ENCODE assay signal across 18 mouse cellular contexts in genomic region chr5:112678153-112678552, GRCm38 (mm10).
DNase-seq lines count a peak whose midpoint lies in the region; ATAC-seq and TF ChIP-seq lines count a peak whose summit lies in the region.
"Had no signal": no experiment of that assay in that cellular context is flagged by ENCODE, and none has a peak within 500 bp of the region (broad histone marks: within the 10 kb centered on the region; RNA-seq: fewer than 3 reads in every experiment).

No protein-coding gene starts in this region.

- ATAC-seq in hindbrain, postnatal 0 days = no peak
- no peak for ATAC-seq in hindbrain, embryonic 12.5 days (ENCODE audit: low FRiP score)
- 0 out of 2 replicates have a peak, but pooled peaks have one; percentile 44 for ATAC-seq in neural tube, embryonic 13.5 days (ENCODE audit: low read depth)
- no peak for ATAC-seq in midbrain, embryonic 15.5 days (replicated peaks)
- ATAC-seq in neural tube, embryonic 14.5 days (ENCODE audit: low read depth) = no peak
- ATAC-seq in forebrain, embryonic 11.5 days (replicated peaks; ENCODE audit: low FRiP score) = no peak
- ATAC-seq: forebrain, embryonic 14.5 days had no signal

- peaks cover 11% of the 10 kb centered on the region for H3K4me1 ChIP-seq in hindbrain, postnatal 0 days (ENCODE audit: insufficient read depth, low read length)
- peaks cover 10% of the 10 kb centered on the region for H3K4me1 ChIP-seq in hindbrain, embryonic 12.5 days
- peaks cover 21% of the 10 kb centered on the region for H3K4me1 ChIP-seq in neural tube, embryonic 13.5 days (replicated peaks)
- H3K4me1 ChIP-seq in midbrain, embryonic 15.5 days = peaks cover 17% of the 10 kb centered on the region
- H3K4me1 ChIP-seq in neural tube, embryonic 14.5 days (ENCODE audit: control insufficient read depth, insufficient read depth, low read length) = peaks cover 7% of the 10 kb centered on the region; the same call in 1 of the 2 replicates
- no peaks in the 10 kb centered on the region; the same call in 1 of the 2 replicates for H3K4me1 ChIP-seq in forebrain, embryonic 11.5 days (replicated peaks; ENCODE audit: control insufficient read depth, insufficient read depth, low read length)
- H3K4me1 ChIP-seq: embryonic facial prominence, embryonic 10.5 days had no signal

- peak; percentile 30 for DNase-seq in hindbrain, postnatal 0 days (ENCODE audit: low spot score)
- DNase-seq in neural tube, embryonic 10.5 days (ENCODE audit: extremely low spot score, low spot score) = no peak
- DNase-seq in forebrain, embryonic 11.5 days (ENCODE audit: low spot score) = no peak
- DNase-seq in left cerebral cortex, postnatal 36 days (ENCODE audit: low spot score in 2 of 2) = no peak
- DNase-seq: adrenal gland, adult 8-10 months; adrenal gland, postnatal 36 days; cerebellum, adult 11-12 months; cerebellum, adult 9-11 months; gastrocnemius, adult 2 months; gastrocnemius, postnatal 25 days had no signal

- no peaks in the 10 kb centered on the region for H3K27me3 ChIP-seq in hindbrain, postnatal 0 days (ENCODE audit: insufficient read depth, low read length)
- no peaks in the 10 kb centered on the region for H3K27me3 ChIP-seq in hindbrain, embryonic 12.5 days
- H3K27me3 ChIP-seq in neural tube, embryonic 13.5 days = no peaks in the 10 kb centered on the region
- no peaks in the 10 kb centered on the region for H3K27me3 ChIP-seq in midbrain, embryonic 15.5 days (replicated peaks)
- H3K27me3 ChIP-seq in neural tube, embryonic 14.5 days (ENCODE audit: control insufficient read depth, insufficient read depth, low read length) = no peaks in the 10 kb centered on the region
- H3K27me3 ChIP-seq in forebrain, embryonic 11.5 days (ENCODE audit: control insufficient read depth, insufficient read depth, low read length) = no peaks in the 10 kb centered on the region

- no peak overlapping the region for H3K4me3 ChIP-seq in hindbrain, postnatal 0 days (ENCODE audit: low read length)
- H3K4me3 ChIP-seq in hindbrain, embryonic 12.5 days = no peak overlapping the region
- H3K4me3 ChIP-seq in neural tube, embryonic 13.5 days = no peak overlapping the region
- H3K4me3 ChIP-seq in midbrain, embryonic 15.5 days = no peak overlapping the region
- no peak overlapping the region for H3K4me3 ChIP-seq in neural tube, embryonic 14.5 days (ENCODE audit: low read depth, low read length)
- no peak overlapping the region for H3K4me3 ChIP-seq in forebrain, embryonic 11.5 days (ENCODE audit: low read depth, low read length)
- H3K4me3 ChIP-seq: embryonic facial prominence, embryonic 10.5 days; gastrocnemius, adult 2 months; heart, embryonic 12.5 days had no signal

- no peak overlapping the region for H3K27ac ChIP-seq in hindbrain, postnatal 0 days
- no peak overlapping the region for H3K27ac ChIP-seq in hindbrain, embryonic 12.5 days
- H3K27ac ChIP-seq in neural tube, embryonic 13.5 days (replicated peaks) = 0 out of 2 replicates have a peak overlapping the region, but pooled peaks have one; percentile 35
- peak overlapping the region; percentile 39 for H3K27ac ChIP-seq in midbrain, embryonic 15.5 days
- H3K27ac ChIP-seq in neural tube, embryonic 14.5 days (ENCODE audit: low read depth, low read length) = peak overlapping the region; percentile 4; the same call in 1 of the 2 replicates
- H3K27ac ChIP-seq in forebrain, embryonic 11.5 days (ENCODE audit: low read depth, low read length) = no peak overlapping the region
- H3K27ac ChIP-seq: embryonic facial prominence, embryonic 10.5 days; gastrocnemius, adult 2 months; hindbrain, embryonic 14.5 days had no signal

- H3K9ac ChIP-seq in hindbrain, postnatal 0 days (replicated peaks; ENCODE audit: low read length) = no peak overlapping the region
- no peak overlapping the region for H3K9ac ChIP-seq in hindbrain, embryonic 12.5 days
- H3K9ac ChIP-seq in neural tube, embryonic 13.5 days = no peak overlapping the region
- no peak overlapping the region for H3K9ac ChIP-seq in midbrain, embryonic 15.5 days
- H3K9ac ChIP-seq in neural tube, embryonic 14.5 days (replicated peaks; ENCODE audit: low read depth, low read length) = no peak overlapping the region
- no peak overlapping the region for H3K9ac ChIP-seq in forebrain, embryonic 11.5 days (ENCODE audit: low read length)
- H3K9ac ChIP-seq: heart, embryonic 12.5 days; hindbrain, embryonic 14.5 days had no signal

- no peak for TF ChIP-seq CTCF in hindbrain, postnatal 0 days (IDR thresholded peaks at IDR 0.05; ENCODE audit: low read depth)

- H3K36me3 ChIP-seq in hindbrain, postnatal 0 days (ENCODE audit: insufficient read depth, low read length) = no peaks in the 10 kb centered on the region
- H3K36me3 ChIP-seq in hindbrain, embryonic 12.5 days = no peaks in the 10 kb centered on the region
- no peaks in the 10 kb centered on the region for H3K36me3 ChIP-seq in neural tube, embryonic 13.5 days
- no peaks in the 10 kb centered on the region for H3K36me3 ChIP-seq in midbrain, embryonic 15.5 days (replicated peaks)
- H3K36me3 ChIP-seq in neural tube, embryonic 14.5 days (ENCODE audit: control insufficient read depth, insufficient read depth, low read length) = no peaks in the 10 kb centered on the region
- no peaks in the 10 kb centered on the region for H3K36me3 ChIP-seq in forebrain, embryonic 11.5 days (ENCODE audit: control insufficient read depth, insufficient read depth, low read length)
- H3K36me3 ChIP-seq: embryonic facial prominence, embryonic 10.5 days; heart, embryonic 12.5 days had no signal

- WGBS in hindbrain, postnatal 0 days = 29% methylated on average over 4 of the region's 4 CpGs
- WGBS in hindbrain, embryonic 12.5 days = 45% methylated on average over 4 of the region's 4 CpGs
- 21% methylated on average over 4 of the region's 4 CpGs for WGBS in neural tube, embryonic 13.5 days
- WGBS in midbrain, embryonic 15.5 days = 38% methylated on average over 4 of the region's 4 CpGs
- WGBS in neural tube, embryonic 14.5 days = 17% methylated on average over 4 of the region's 4 CpGs
- WGBS in forebrain, embryonic 11.5 days = 54% methylated on average over 4 of the region's 4 CpGs

- no peak overlapping the region for H3K4me2 ChIP-seq in hindbrain, postnatal 0 days (ENCODE audit: low read depth, low read length)
- no peak overlapping the region for H3K4me2 ChIP-seq in hindbrain, embryonic 12.5 days (replicated peaks)
- no peak overlapping the region for H3K4me2 ChIP-seq in neural tube, embryonic 13.5 days
- H3K4me2 ChIP-seq in midbrain, embryonic 15.5 days = no peak overlapping the region
- H3K4me2 ChIP-seq in neural tube, embryonic 14.5 days (ENCODE audit: low read depth, low read length) = no peak overlapping the region
- no peak overlapping the region for H3K4me2 ChIP-seq in forebrain, embryonic 11.5 days (ENCODE audit: low read depth, low read length, severe bottlenecking)
- H3K4me2 ChIP-seq: heart, embryonic 12.5 days; hindbrain, embryonic 14.5 days had no signal

- no peaks in the 10 kb centered on the region for H3K9me3 ChIP-seq in hindbrain, postnatal 0 days (ENCODE audit: low read length)
- H3K9me3 ChIP-seq in hindbrain, embryonic 12.5 days (replicated peaks) = no peaks in the 10 kb centered on the region
- H3K9me3 ChIP-seq in neural tube, embryonic 13.5 days = no peaks in the 10 kb centered on the region
- no peaks in the 10 kb centered on the region for H3K9me3 ChIP-seq in midbrain, embryonic 15.5 days
- no peaks in the 10 kb centered on the region for H3K9me3 ChIP-seq in neural tube, embryonic 14.5 days (ENCODE audit: control insufficient read depth, low read length)
- H3K9me3 ChIP-seq in forebrain, embryonic 11.5 days (ENCODE audit: control insufficient read depth, low read length) = no peaks in the 10 kb centered on the region
- H3K9me3 ChIP-seq: embryonic facial prominence, embryonic 10.5 days had no signal

- intact Hi-C loops in left cerebral cortex, postnatal 36 days (cut with DNase I) = no loop called here

Comparison
In these comparisons a context has a peak if more than half of its experiments do, and no peak if none do; other contexts are left out.
1. H3K27ac ChIP-seq: peak in neural tube, embryonic 13.5 days (single experiment), midbrain, embryonic 15.5 days (single experiment) and neural tube, embryonic 14.5 days (single experiment); none in hindbrain, postnatal 0 days (single experiment), hindbrain, embryonic 12.5 days (single experiment) and forebrain, embryonic 11.5 days (single experiment).